Mouse (Mus musculus): ENCODE data around the gene Pate2.
"Not testable (repeated sequence)": the region's sequence is repeated elsewhere in the genome, so short reads cannot be mapped to it uniquely, and the experiment has no call there.

Gene Pate2

DNA sequence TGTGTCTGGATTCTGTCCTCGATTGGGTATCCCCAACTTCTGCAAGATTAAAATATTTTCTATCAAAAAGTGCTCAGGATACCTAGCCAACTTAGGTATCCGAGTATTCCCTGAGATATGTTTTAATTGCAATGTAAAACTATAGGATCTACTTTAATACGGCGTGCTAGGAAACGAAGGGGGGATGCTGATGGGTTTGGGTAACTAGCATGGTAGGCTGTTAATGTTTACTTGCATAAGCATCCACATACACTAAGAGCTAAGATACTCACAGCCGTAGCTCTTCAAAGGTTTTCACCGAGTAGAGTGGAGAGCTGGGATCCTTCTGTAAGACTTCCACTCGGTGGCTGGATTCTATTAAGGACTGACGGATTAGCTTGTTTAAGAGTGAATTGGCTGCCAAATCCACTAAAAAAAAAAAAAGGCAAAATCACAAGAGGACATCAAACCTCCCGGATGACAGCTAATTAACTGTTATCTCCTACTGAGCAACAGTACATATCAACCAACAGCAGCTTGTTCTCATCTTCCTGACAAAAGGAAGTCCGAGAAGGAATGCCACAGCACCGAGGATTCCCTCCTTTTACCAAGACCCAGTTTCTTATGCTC lies 13.5 kb upstream of the Pate2 start:
- no peak for DNase-seq (ENCODE audit: inconsistent ontology term)

DNA sequence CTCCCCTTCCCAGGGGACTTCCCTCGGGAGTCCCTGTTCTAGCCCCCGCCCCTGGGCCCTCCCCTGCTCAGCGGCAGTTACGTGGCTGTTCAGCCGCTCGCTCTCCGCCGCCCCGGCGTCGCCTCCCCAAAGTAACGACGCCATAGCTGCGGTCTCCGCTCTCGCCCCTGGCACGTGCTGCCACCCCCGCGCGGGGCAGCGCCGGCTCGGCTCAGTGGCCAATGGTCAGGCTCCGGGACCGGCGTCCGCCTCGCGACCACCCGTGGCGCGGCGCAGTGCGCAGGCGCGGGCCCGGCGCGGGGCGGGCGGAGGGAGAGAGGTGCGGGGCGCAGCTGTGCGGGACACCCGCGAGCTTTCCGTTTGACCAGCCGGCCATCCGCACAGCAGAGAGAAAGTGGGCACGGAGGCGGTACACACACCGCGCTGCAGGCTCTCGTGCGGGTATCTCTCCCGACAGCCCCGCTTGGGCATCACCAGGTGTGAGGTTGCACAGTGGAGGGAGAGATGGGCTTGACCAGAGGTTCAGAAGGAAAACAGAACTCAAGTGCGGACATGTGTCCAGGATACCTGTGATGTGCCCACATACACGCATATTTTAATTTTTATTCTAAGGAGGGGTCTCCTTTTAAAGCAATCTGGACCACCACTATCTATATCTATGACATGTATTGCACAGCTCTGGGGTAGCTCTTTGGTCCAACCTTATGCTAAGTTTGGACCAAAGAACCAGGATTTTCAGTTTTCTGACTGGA lies 11.7 kb upstream of the Pate2 start, which contains the start of the genes Ddx25 and Pus3:
Ddx25 (minus strand) TSS at position 272 of the 752 bp plus-strand sequence.
Pus3 (plus strand) TSS at position 339 of the 752 bp plus-strand sequence.
- DNase-seq (ENCODE audit: inconsistent ontology term): peak; percentile 72

DNA sequence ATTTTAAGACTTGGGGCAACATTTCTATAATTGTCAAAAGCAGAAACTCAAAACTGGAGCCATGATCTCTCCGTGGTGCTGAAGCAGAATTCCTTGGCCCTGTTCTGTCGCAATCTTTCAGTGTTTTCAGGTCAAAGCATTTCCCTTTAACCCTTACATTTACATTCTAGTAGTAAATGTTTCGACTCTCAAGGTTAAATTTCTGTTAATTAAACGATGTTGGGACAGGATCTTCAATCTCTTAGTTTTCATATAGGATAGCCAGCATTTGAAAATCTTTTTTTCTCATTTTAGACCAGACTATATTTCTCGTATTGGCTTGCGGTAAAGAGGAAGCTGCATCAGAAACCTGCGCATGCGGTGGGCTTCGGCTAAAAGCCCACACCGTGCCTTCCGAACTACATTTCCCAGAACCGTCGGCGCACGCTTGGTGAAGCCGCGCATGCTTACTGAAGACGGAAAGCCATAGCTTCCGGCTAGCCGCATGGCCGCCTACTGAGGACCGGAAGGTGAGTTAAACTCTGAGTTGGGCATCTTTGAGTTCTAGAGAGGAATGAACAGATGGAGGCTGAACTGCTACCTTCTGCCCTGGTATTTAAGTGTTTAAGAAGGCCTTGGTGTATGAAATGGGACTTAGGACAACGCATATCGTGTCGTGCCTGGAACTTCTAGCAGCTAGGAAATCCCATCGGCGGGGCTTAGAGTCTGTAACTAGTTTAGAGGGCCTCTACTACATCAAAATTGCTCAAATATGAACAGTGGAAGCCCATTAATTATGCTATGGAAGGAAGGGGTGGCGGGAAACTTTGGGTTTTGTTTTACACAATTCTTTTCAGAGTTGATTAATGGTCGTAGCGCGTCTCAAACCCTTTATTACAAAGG lies 10.8 kb upstream of the Pate2 start:
- DNase-seq (ENCODE audit: inconsistent ontology term): peak; percentile 69

DNA sequence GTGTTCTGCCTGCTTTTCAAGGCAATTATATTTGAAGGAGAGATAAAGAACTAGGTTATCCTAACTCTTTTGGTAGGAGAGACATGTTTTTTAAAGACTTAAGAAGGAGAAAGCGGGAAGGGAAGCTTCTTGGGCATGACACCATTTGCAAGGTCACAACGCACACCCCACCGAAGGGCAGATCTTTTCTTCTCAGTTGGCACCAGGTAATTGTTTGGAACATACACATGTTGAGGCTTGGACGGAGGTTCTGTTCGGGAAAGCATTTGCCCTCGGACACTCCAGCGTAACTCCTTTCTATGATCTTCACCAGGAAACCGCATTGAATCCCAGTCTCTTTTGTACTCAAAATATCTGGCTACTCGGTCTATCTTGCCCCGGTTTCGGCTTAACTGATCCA lies 9.0 kb upstream of the Pate2 start:
- no peak for DNase-seq (ENCODE audit: inconsistent ontology term)

DNA sequence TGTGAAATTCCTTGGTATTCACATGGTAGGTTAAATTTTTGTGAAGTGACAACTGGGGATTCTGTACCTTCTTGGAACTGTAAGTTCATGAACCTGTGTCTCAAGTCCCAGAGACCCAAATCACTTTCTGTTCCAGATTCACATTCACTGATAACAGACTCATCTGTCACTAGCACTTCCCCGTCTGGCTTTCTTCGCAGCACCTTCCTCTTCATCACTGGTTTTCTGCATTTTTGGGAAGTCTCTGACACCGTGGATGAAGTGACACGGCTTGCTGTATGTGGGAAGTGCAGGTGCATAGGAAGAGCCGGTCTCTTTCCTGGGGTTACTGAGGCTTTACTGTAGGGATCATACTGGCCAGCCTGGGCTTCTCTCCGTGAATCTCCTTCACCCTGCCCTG lies 8.5 kb upstream of the Pate2 start:
- DNase-seq (ENCODE audit: inconsistent ontology term): no peak

DNA sequence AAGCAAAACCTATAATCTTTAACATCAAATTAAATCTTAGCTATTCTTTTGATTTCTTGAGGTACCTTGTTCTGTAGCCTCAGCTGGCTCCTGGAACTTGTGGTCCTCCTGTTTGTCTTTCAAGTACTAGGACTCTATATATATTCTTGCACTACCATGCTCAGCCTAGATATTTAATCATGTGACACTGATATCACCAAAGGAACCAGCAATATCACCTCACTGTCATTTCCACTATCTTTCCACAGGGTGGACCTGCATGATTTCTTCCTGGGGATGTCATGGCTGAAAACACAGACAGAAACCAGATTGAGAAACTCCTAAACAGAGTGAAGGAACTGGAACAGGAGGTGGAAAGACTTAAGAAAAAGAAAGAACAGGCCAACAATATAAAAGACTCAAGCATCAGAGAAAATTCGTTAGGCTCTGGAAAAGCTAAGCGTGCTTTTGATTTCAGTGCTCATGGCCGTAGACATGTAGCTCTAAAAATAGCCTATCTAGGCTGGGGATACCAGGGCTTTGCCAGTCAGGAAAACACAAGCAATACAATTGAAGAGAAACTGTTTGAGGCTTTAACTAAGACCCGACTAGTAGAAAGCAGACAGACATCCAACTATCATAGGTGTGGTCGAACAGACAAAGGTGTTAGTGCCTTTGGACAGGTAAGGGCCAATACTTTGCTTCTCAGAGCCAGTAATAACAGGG lies 5.4 kb upstream of the Pate2 start:
- no peak for DNase-seq (ENCODE audit: inconsistent ontology term)

DNA sequence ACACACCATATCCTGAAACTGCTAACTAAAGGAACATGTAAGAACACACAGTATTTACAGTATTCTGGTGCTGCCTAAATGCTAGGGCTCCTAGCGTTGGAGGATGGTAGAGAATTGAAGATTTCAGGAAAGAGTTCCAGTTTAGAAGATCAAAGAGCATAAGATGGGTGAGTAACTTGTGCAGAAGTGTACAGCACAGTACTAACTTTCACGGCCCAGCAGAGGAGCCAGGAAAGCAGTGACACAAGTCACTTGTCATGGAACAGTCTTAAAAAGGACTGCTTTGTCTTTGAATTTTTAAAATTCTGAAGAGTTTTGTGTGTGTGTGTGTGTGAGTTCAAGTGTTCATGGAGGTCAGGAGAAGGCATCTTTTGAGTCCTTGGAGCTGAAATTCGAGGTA lies 2.1 kb upstream of the Pate2 start:
- DNase-seq (ENCODE audit: inconsistent ontology term): no peak

DNA sequence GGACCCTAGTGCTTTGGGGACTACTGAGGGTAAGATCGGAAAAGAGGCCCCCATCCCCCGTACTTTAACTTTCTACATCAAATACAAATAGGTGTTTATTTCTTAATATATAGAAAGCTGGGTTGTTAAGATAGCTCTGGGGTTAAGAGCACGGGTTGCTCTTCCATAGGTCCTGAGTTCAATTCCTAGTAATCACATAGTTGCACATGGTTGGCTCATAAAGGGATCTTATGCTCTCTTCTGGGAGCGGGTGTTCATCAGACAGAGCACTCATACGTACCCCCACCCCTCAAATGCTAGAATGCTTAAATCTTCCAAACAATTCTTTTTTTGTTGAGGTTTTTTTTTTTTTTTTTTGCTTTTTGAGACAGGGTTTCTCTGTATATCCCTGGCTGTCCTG lies 579 bp downstream of the Pate2 start:
- DNase-seq (ENCODE audit: inconsistent ontology term): no peak

DNA sequence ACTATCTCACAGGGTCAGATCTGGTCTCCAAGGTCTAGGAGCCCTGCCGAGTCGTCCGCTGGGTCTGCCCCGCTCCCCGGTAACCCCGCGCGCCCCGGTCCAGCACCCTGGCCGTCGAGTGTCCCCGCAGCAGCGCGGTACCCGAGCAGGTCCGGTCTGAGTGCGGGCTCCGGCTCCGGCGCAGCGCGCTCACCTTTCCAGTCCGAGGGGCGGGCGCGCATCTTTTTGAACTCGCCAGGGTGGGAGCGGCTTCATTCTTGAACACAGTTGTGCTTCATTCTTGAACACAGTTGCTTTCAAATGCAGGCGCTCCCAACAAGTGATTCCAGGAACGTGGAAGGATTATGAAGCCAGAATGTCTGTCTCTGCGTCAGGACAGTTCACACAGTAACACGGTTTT lies 4.3 kb downstream of the Pate2 start:
- DNase-seq (ENCODE audit: inconsistent ontology term): no peak

DNA sequence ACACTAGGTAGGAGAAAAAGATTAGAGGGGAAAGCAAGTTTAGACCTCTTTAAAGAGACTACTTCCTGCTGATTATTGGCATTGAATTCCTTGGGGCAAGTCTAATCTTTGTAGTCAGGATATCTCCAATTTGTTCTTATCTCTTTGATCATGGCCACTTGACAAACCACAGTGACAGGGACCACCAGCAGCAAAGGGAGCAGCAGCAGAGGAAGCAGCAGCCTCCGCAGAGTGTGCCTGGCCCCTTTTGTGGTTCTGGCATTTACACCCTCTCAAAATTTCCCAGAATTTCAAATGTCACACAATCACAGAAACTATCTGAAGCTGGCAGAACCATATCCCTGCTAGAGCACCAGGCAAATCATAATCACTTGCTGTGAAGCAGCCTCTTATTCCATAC lies 17.6 kb downstream of the Pate2 start:
- no peak for DNase-seq (ENCODE audit: inconsistent ontology term)

DNA sequence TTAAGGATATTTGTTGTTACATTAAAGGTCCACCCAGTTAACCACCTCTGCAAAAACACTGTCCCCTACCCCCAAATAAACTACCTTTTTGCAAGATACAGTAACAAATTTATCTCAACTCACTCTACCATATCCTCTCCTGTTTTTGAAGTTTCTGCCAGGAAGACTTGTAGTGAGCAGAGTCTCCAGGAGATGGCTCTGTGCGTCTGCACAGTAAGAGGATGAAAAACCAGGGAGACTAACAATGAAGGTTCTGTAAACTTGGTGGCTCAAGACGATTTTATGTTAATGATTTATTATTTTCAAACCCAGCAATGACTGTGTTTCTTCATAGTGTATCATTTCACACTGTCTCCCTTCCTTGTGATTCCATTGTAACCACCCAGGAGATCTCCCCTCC lies 22.8 kb downstream of the Pate2 start:
- peak; percentile 29 for DNase-seq (ENCODE audit: inconsistent ontology term)

DNA sequence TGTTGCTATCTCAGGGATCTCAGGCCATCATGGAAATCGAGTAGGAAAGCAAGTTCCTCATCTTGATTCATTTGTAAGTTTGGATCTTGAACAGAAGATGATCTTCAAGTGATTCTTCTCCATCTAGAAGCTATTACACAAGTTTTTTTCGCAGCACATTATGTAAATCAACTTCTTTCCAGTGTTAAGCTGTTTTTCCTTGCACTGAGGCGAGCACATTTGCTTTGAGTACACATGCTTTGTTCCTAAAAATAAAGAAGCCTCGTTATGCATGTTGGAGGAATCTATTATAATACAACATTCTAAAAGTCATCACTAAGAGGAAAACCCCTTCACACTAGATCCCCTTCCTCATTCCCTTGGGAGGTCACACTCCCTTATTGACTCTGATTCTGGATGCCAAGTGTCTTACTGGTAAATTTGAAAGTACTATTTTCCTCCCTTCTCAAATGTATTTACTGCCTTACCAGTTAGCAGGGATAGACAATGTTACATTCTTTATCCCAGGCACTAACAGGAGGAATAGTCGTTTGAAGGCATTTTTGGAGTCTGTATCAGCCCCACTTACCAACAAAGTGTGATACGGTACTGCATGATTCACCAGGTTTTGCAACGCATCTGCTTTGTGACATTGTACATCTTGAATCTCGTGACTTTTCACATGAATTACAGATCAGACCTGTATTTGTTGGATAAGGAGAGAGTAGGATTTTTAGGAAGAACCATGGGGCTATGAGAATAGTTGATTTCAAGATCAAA lies 37.7 kb downstream of the Pate2 start:
- DNase-seq (ENCODE audit: inconsistent ontology term): no peak

DNA sequence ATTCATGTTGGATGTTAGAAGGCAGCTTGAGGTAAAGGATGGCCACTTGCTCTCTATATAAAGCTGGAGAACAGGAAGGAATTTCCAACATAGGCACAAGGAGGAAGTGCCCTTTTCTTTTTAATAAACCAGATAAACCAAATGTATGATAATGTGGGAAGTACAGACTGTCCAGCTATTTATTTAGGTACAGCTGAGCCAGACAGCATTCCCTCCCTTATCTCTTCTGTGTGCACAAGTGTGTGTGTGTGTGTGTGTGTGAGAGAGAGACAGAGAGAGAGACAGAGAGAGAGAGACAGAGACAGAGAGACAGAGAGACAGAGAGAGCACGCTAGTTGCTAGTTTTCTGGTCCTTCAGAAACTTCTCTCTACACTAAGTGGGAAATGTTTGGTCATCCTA lies 41.8 kb downstream of the Pate2 start, which contains the start of gene Pate4:
Pate4 (minus strand) TSS at position 101 of the 400 bp plus-strand sequence.
- DNase-seq (ENCODE audit: inconsistent ontology term): no peak

DNA sequence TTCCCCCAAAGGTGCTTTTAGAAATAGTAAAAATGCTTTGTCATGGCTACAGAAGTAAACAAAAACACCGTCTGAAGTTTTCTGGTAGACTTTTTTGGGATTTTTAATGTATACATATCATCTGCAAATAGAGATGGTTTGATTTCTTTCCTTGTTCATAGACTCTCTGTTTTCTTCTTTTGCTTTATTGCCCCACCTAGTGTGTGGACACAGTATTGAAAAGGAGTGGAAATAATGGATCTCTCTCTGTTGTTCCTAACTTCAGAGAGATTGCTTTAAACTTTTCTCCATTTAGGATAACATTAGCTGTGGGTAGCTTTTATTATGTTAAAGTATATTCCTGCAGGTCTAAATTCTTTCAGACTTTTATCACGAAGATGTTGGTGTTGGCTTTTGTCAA lies 43.9 kb downstream of the Pate2 start:
- no peak for DNase-seq (ENCODE audit: inconsistent ontology term)

DNA sequence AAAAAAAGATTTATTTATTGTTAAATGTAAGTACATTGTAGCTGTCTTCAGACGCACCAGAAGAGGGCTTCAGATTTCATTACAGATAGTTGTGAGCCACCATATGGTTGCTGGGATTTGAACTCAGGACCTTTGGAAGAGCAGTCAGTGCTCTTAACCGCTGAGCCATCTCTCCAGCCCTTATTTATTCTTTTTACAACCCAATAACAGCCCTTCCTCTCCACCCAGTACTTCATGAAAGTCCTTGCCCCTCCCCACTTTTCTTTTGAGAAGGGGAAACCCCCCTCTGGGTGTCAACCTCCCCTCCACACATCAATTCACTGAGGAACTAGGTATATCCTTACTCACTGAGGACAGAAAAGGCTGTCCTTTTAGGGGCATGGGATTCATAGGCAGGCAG lies 46.7 kb downstream of the Pate2 start:
- not testable (repeated sequence) for DNase-seq (ENCODE audit: inconsistent ontology term)

DNA sequence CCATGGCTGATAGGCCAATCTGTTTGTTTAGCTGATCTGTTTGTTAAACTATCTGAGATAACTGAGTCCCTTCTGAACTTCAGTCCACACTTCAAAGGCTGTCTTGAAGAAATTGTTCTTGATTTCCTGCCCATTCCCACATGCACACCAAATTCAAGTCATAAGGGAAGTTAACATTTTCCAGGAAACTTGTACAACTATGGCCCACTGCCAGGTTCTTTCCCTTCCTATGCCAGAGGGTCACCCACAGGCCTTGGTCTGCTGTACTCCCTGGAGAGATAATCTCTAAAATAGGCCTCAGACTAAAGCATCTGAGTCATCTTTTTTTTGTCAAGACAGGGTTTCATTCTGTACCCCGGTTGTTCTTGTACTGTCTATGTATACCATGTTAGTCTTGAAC lies 62.9 kb downstream of the Pate2 start:
- DNase-seq (ENCODE audit: inconsistent ontology term): no peak

DNA sequence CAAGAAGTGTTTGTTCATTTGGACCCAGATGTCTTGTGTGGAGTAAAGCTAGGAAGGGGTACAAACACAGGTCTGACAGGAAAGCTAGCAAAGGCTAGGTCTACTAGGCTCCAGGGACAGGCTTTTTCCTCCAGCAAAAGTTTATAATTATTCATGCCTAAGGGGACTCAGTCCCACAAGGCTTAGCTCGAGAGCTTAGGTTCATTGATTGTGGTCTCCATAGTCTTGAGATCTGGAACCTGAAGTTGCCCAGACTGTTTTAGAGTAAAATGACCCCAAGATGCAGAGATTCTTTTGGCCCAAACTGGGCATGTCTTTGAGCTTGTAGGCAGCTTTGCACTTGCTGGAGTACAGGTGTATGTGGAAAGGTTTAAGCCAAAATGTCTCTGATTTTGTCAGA lies 78.0 kb downstream of the Pate2 start, which contains the start of gene Pate3:
Pate3 (minus strand) TSS at position 101 of the 400 bp plus-strand sequence.
- DNase-seq (ENCODE audit: inconsistent ontology term): no peak

DNA sequence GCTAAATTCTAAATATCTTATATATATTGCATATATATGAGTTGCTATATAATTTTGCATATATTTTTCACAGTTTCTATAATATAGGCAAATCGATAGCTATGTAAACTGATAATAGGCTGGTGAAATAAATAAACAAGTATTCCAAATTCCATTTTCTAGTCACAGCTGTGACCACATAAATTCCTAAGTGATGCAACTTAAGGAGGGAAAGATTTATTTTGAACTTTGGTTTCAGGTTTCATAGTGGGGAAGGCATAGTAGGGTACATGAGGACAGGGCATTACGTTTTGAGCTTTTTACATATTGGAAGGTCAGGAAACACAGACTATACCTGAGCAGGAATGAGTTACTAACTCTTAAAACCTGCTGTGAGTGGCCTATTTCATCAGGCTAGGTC lies 103.5 kb downstream of the Pate2 start:
- DNase-seq (ENCODE audit: inconsistent ontology term): no peak

DNA sequence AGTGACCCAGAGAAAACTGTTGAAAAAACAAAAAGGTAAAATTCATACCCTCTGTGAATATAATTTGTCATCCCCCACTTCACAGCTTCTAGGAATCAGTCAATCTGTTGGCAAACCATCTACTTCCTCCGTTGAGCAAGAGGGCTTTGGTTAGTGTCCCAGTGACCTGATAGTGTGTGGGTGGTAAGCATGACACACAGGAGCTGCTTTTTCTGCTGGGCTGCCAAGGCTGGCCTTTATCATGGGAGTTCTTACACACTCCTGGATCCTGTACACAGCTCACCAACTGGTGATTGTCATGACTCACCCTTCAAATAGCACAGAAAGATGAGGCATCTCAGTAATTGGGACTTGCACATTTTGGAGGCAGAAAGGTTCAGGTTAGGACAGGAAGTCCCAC lies 116.9 kb downstream of the Pate2 start, which contains the start of gene Pate1:
Pate1 (minus strand) TSS at position 378 of the 400 bp plus-strand sequence.
- DNase-seq (ENCODE audit: inconsistent ontology term): peak; percentile 91

DNA sequence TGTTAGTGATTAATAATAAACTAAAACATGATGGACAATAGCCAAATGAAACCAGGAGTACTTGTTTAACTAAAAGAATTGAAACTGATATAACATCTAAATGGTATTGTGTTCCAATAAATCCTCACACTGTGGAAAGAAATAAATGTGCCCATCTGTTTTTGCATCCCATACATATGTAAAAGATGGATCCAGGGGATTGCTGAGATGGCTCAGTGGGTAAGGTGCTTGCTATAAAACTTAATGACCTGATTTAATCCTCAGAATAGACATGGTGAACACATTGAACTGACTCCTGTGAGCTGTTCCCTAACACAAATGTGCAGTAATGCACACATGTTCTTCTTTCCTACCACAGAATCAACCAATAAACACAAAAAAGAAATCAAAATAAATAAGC lies 121.8 kb downstream of the Pate2 start:
- no peak for DNase-seq (ENCODE audit: inconsistent ontology term)

DNA sequence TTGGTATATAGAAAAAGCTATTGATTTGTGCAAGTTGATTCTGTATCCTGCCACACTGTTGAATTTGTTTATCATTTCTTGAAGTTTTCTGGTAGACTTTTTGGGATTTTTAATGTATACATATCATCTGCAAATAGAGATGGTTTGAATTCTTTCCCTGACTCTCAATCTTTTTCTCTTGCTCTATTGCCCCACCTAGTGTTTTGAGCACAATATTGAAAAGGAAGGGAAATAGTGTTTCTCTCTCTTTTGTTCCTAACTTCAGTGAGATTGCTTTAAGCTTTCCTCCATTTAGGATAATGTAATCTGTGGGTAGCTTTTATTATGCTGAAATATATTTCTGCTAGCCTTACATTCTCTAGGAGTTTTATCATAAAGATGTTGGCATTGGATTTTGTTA lies 137.2 kb downstream of the Pate2 start:
- peak; percentile 46 for DNase-seq (ENCODE audit: inconsistent ontology term)

All from Muller cell, postnatal 12 days (primary cell).